Mouse (Mus musculus) lung, postnatal 0 days (tissue): ENCODE data around the gene Ltc4s.

Experiments
- CTCF ChIP-seq: IDR thresholded peaks from 2 replicates; pipeline ENCODE4 v1.5.1; 2016; ENCODE audit warnings: antibody characterized with exemption, mild to moderate bottlenecking
- EP300 ChIP-seq: IDR thresholded peaks from 2 replicates; pipeline ENCODE4 v1.6.1; 2016; ENCODE audit warnings: antibody characterized with exemption, mild to moderate bottlenecking, control low read depth

DNA sequence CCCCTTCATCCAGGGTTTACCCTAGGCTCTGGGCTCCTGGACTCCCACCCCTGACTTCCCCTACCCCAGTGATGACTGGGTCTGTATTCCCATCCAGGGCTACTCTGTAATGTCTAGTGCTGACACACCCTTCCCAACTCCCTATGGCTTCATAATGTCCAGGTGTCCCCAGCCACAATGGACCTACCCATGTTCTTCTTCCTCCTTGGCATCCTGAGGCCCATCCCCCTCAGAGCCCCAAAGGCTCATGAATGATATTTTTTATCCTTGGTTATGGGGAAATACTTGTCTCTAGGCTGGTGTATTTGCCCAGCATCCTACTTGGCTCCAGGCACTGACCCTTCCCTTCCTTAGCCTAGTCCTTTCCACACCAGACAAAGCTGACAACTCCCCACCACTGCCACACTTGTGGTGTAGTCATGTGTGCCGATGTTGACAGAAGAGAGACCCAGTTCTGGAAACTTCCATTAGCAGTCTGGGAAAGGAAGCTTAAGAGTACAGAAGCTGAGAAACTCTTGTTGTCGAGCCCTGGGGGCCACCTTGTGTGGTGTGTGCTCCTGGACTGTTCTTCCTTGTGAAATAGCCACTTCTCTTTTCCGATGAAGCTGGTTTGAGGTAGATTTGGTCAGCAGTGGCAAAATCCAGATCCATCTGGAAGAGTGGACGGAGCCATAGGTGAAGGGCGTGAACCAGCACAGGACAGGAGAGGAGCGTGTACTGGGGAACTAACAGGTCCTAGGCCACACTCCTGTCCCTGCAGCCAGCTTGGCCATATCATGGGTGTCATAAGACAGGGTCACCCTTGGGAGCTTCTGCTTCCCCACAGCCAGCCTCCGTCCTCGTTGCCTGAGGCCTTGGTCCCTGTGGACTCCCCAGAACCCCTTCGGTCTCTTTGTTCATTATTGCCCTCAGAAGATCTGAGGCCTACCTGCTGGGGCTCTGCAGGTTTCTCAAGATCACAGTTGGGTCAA is 690 bp upstream of the Ltc4s start:
- no peak for TF ChIP-seq EP300
- no peak for TF ChIP-seq CTCF
